10 mouse cellular contexts compared by ENCODE assay signal in the genomic region with DNA sequence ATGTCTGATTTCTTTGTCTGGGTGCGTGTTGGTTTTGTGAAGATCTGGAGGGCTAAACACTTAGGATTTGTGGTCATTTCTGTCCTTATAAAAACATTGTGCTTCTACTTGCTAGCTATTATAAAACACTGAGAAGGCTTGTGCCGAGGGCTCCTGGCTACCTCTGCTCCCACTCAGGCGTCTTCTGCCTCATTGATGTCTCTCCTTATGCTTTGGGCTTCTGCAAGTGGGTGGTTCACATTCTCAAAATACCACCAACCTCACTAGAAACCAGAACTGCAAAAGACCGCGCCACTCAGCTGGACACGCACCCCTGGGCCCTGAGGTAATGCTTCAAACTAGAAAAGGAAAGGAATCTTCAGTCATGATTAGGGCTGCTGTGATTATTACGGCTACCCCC. TPM values are rescaled to one million over a fixed set of nuclear protein-coding genes. Genes with fewer than 3 reads are reported as not detected.
DNase-seq lines count a peak whose midpoint lies in the region; ATAC-seq and TF ChIP-seq lines count a peak whose summit lies in the region.
"Had no signal": no experiment of that assay in that cellular context is flagged by ENCODE, and none has a peak within 500 bp of the region (broad histone marks: within the 10 kb centered on the region; RNA-seq: fewer than 3 reads in every experiment).

No protein-coding gene starts in this region.

- DNase-seq in forebrain, embryonic 11.5 days (ENCODE audit: low spot score): peak; percentile 38
- no peak for DNase-seq in kidney, adult 8-10 months
- DNase-seq in brain, adult 2 months (ENCODE audit: low read depth, low spot score): peak; percentile 70
- no peak for DNase-seq in limb, embryonic 10.5 days (ENCODE audit: low spot score)
- DNase-seq in midbrain, postnatal 0 days (ENCODE audit: low spot score): no peak
- DNase-seq in thymus, adult 2 months: no peak
- DNase-seq: liver, postnatal 0 days had no signal

- ATAC-seq in forebrain, embryonic 11.5 days (replicated peaks; ENCODE audit: low FRiP score): no peak
- ATAC-seq in forebrain, embryonic 12.5 days (ENCODE audit: low FRiP score): no peak
- no peak for ATAC-seq in kidney, embryonic 15.5 days (replicated peaks; ENCODE audit: low FRiP score)
- ATAC-seq in midbrain, postnatal 0 days (ENCODE audit: low FRiP score): no peak
- ATAC-seq: liver, postnatal 0 days had no signal

- H3K9ac ChIP-seq in forebrain, embryonic 11.5 days (ENCODE audit: low read length): no peak overlapping the region
- no peak overlapping the region for H3K9ac ChIP-seq in forebrain, embryonic 12.5 days
- no peak overlapping the region for H3K9ac ChIP-seq in kidney, embryonic 15.5 days
- H3K9ac ChIP-seq in midbrain, postnatal 0 days (replicated peaks; ENCODE audit: low read length, poor library complexity, severe bottlenecking): no peak overlapping the region
- H3K9ac ChIP-seq: liver, postnatal 0 days had no signal

- no peaks in the 10 kb centered on the region for H3K27me3 ChIP-seq in forebrain, embryonic 11.5 days (ENCODE audit: control insufficient read depth, insufficient read depth, low read length)
- no peaks in the 10 kb centered on the region for H3K27me3 ChIP-seq in forebrain, embryonic 12.5 days
- no peaks in the 10 kb centered on the region for H3K27me3 ChIP-seq in kidney, embryonic 15.5 days
- no peaks in the 10 kb centered on the region for H3K27me3 ChIP-seq in limb, embryonic 10.5 days (ENCODE audit: low read depth, poor library complexity, severe bottlenecking)
- no peaks in the 10 kb centered on the region for H3K27me3 ChIP-seq in midbrain, postnatal 0 days (ENCODE audit: insufficient read depth, low read length)
- no peaks in the 10 kb centered on the region for H3K27me3 ChIP-seq in thymus, adult 2 months (ENCODE audit: control insufficient read depth, insufficient read depth, low read length)

- no peak for TF ChIP-seq CTCF in midbrain, postnatal 0 days (IDR thresholded peaks at IDR 0.05)
- TF ChIP-seq CTCF in thymus, adult 2 months (IDR thresholded peaks at IDR 0.05; ENCODE audit: borderline replicate concordance, control insufficient read depth, extremely low read depth, insufficient read depth, low read length, poor library complexity): no peak

- 89% methylated on average over 7 of the region's 7 CpGs for WGBS in forebrain, embryonic 11.5 days
- WGBS in forebrain, embryonic 12.5 days: 85% methylated on average over 7 of the region's 7 CpGs
- WGBS in kidney, embryonic 15.5 days: 67% methylated on average over 7 of the region's 7 CpGs
- 89% methylated on average over 7 of the region's 7 CpGs for whole genome bisulfite sequencing in limb, embryonic 10.5 days
- 87% methylated on average over 7 of the region's 7 CpGs for WGBS in midbrain, postnatal 0 days
- 87% methylated on average over 7 of the region's 7 CpGs for WGBS in thymus, adult 2 months

- H3K4me2 ChIP-seq in forebrain, embryonic 11.5 days (ENCODE audit: low read depth, low read length, severe bottlenecking): no peak overlapping the region
- no peak overlapping the region for H3K4me2 ChIP-seq in forebrain, embryonic 12.5 days
- H3K4me2 ChIP-seq in kidney, embryonic 15.5 days: no peak overlapping the region
- no peak overlapping the region for H3K4me2 ChIP-seq in midbrain, postnatal 0 days (ENCODE audit: low read depth, low read length, poor library complexity, severe bottlenecking)

- H3K27ac ChIP-seq in forebrain, embryonic 11.5 days (ENCODE audit: low read depth, low read length): no peak overlapping the region
- no peak overlapping the region for H3K27ac ChIP-seq in forebrain, embryonic 12.5 days
- peak overlapping the region; percentile 57 for H3K27ac ChIP-seq in kidney, embryonic 15.5 days
- H3K27ac ChIP-seq in limb, embryonic 10.5 days: peak overlapping the region; percentile 81
- no peak overlapping the region for H3K27ac ChIP-seq in midbrain, postnatal 0 days (ENCODE audit: low read depth, low read length)
- H3K27ac ChIP-seq in thymus, adult 2 months (ENCODE audit: control insufficient read depth, insufficient read depth, low read length): no peak overlapping the region

- no peak for TF ChIP-seq POLR2A in thymus, adult 2 months (IDR thresholded peaks at IDR 0.05; ENCODE audit: control insufficient read depth, extremely low read depth, insufficient read depth, low read length, poor library complexity)

- no peak overlapping the region for H3K4me3 ChIP-seq in forebrain, embryonic 11.5 days (ENCODE audit: low read depth, low read length)
- no peak overlapping the region for H3K4me3 ChIP-seq in forebrain, embryonic 12.5 days (replicated peaks)
- H3K4me3 ChIP-seq in kidney, embryonic 15.5 days (replicated peaks): no peak overlapping the region
- no peak overlapping the region for H3K4me3 ChIP-seq in limb, embryonic 10.5 days
- H3K4me3 ChIP-seq in midbrain, postnatal 0 days (ENCODE audit: low read depth, low read length): no peak overlapping the region
- no peak overlapping the region for H3K4me3 ChIP-seq in thymus, adult 2 months (ENCODE audit: control insufficient read depth, insufficient read depth, low read length)
- H3K4me3 ChIP-seq: myocyte had no signal

- H3K4me1 ChIP-seq in forebrain, embryonic 11.5 days (replicated peaks; ENCODE audit: control insufficient read depth, insufficient read depth, low read length): peaks cover 3% of the 10 kb centered on the region; the same call in 1 of the 2 replicates
- peaks cover 30% of the 10 kb centered on the region for H3K4me1 ChIP-seq in forebrain, embryonic 12.5 days
- H3K4me1 ChIP-seq in kidney, embryonic 15.5 days: peaks cover 80% of the 10 kb centered on the region
- H3K4me1 ChIP-seq in limb, embryonic 10.5 days: peaks cover 65% of the 10 kb centered on the region
- no peaks in the 10 kb centered on the region; the same call in 1 of the 2 replicates for H3K4me1 ChIP-seq in midbrain, postnatal 0 days (ENCODE audit: insufficient read depth, low read length)
- peaks cover 54% of the 10 kb centered on the region for H3K4me1 ChIP-seq in thymus, adult 2 months (replicated peaks; ENCODE audit: control insufficient read depth, insufficient read depth, low read length)

- H3K9me3 ChIP-seq in forebrain, embryonic 11.5 days (ENCODE audit: control insufficient read depth, low read length): no peaks in the 10 kb centered on the region
- no peaks in the 10 kb centered on the region for H3K9me3 ChIP-seq in forebrain, embryonic 12.5 days
- no peaks in the 10 kb centered on the region for H3K9me3 ChIP-seq in kidney, embryonic 15.5 days (replicated peaks)
- H3K9me3 ChIP-seq in limb, embryonic 10.5 days (replicated peaks): no peaks in the 10 kb centered on the region
- no peaks in the 10 kb centered on the region for H3K9me3 ChIP-seq in midbrain, postnatal 0 days (ENCODE audit: low read length)

- H3K36me3 ChIP-seq in forebrain, embryonic 11.5 days (ENCODE audit: control insufficient read depth, insufficient read depth, low read length): no peaks in the 10 kb centered on the region
- no peaks in the 10 kb centered on the region; the same call in 1 of the 2 replicates for H3K36me3 ChIP-seq in forebrain, embryonic 12.5 days (replicated peaks)
- H3K36me3 ChIP-seq in kidney, embryonic 15.5 days: peaks cover 10% of the 10 kb centered on the region; the same call in 1 of the 2 replicates
- peaks cover 25% of the 10 kb centered on the region; the same call in 1 of the 2 replicates for H3K36me3 ChIP-seq in limb, embryonic 10.5 days
- no peaks in the 10 kb centered on the region for H3K36me3 ChIP-seq in midbrain, postnatal 0 days (ENCODE audit: insufficient read depth, low read length)
- no peaks in the 10 kb centered on the region for H3K36me3 ChIP-seq in thymus, adult 2 months (ENCODE audit: control insufficient read depth, insufficient read depth, low read length)

RNA-seq across cellular contexts. Expression of a gene that starts 14.1 kb away (rescaled TPM):
- polyA plus RNA-seq in forebrain, embryonic 11.5 days (2014; fragmentation: Nextera tagmentation; extraction: Ambion mirVana): 39.2 and 39.6 TPM in 2 replicates
- 29.4 and 32.5 TPM in 2 replicates for polyA plus RNA-seq in forebrain, embryonic 12.5 days (2016; fragmentation: Nextera tagmentation; extraction: Ambion mirVana)
- 91.4 and 91.7 TPM in 2 replicates for polyA plus RNA-seq in kidney, embryonic 15.5 days (2015; fragmentation: Nextera tagmentation; extraction: Ambion mirVana)
- polyA plus RNA-seq in limb, embryonic 10.5 days (2016; fragmentation: Nextera tagmentation; extraction: Ambion mirVana): 33.8 and 45.5 TPM in 2 replicates
- 40.4 and 41.4 TPM in 2 replicates for total RNA-seq in midbrain, postnatal 0 days (2014; rRNA removed)
- 19.5 and 20.4 TPM in 2 replicates for polyA plus RNA-seq in midbrain, postnatal 0 days (2015; fragmentation: Nextera tagmentation; extraction: Ambion mirVana)
- 58.9 and 64.4 TPM in 2 replicates for polyA plus RNA-seq in thymus, adult 2 months (2012; rRNA removed)

Comparison
In these comparisons a context has a peak if more than half of its experiments do, and no peak if none do; other contexts are left out.
1. DNase-seq: peak in forebrain, embryonic 11.5 days (single experiment) and brain, adult 2 months (single experiment); none in kidney, adult 8-10 months (0 of 2), limb, embryonic 10.5 days (single experiment), midbrain, postnatal 0 days (single experiment) and thymus, adult 2 months (single experiment).
2. H3K27ac ChIP-seq: peak in kidney, embryonic 15.5 days (single experiment) and limb, embryonic 10.5 days (single experiment); none in forebrain, embryonic 11.5 days (single experiment), forebrain, embryonic 12.5 days (single experiment), midbrain, postnatal 0 days (single experiment) and thymus, adult 2 months (single experiment).